Mouse (Mus musculus) liver, embryonic 14.5 days (tissue): ENCODE measurements at regions not wholly inside any gene's neighbourhood (a gene's known extent, or its start where the extent isn't known, plus 50 kb on each side); places are given as distances from the start of the nearest gene placed in this dataset.

ENCODE experiments used
- ATAC-seq: fragments of 200-750 bp; cut with Nextera tagmentation; 2 replicates; pipeline ENCODE4 v1.8.0; 2017; ENCODE audit warnings: moderate number of reproducible peaks, mild to moderate bottlenecking, moderate library complexity; ENCODE audit not compliant: insufficient read depth
- DNase-seq, 3 experiments: peaks; one replicate each; pipeline ENCODE4 v3.0.0-alpha.2; 2012 to 2013; ENCODE audit warnings: low read depth in 3 of 3, low spot score in 3 of 3
- H3K27ac ChIP-seq: fragments of 300-500 bp; sonication (generic); 2 replicates; pipeline ENCODE4 v1.5.1; 2014; ENCODE audit warnings: moderate library complexity, mild to moderate bottlenecking, control low read depth, inconsistent platforms
- H3K27me3 ChIP-seq: fragments of 300-500 bp; sonication (generic); 2 replicates; pipeline ENCODE4 v1.6.1; 2014; ENCODE audit warnings: mild to moderate bottlenecking, low read length, moderate library complexity; ENCODE audit not compliant: control insufficient read depth, insufficient read depth
- H3K36me3 ChIP-seq: fragments of 300-500 bp; sonication (generic); replicated peaks from 2 replicates; pipeline ENCODE4 v1.6.1; 2014; ENCODE audit warnings: low read depth; ENCODE audit not compliant: control insufficient read depth, insufficient read depth
- H3K4me1 ChIP-seq, 2 experiments: fragments of 200-500 bp in 1 of 2; fragments of 300-500 bp in 1 of 2; sonication (generic) in 1 of 2; replicated peaks; 2 replicates each; pipeline ENCODE4 v1.6.1; 2012 to 2014; ENCODE audit warnings: antibody characterized with exemption in 1 of 2, inconsistent platforms in 1 of 2, low read length in 1 of 2; ENCODE audit not compliant: control insufficient read depth in 2 of 2, insufficient read depth in 2 of 2
- H3K4me2 ChIP-seq: fragments of 300-500 bp; sonication (generic); 2 replicates; pipeline ENCODE4 v1.6.1; 2014; ENCODE audit warnings: low read depth, mild to moderate bottlenecking, control low read depth, moderate library complexity
- H3K4me3 ChIP-seq, 2 experiments: fragments of 200-500 bp in 1 of 2; fragments of 300-500 bp in 1 of 2; sonication (generic) in 1 of 2; 2 replicates each; pipeline ENCODE4 v1.5.1; 2012 to 2014; ENCODE audit warnings: low read depth in 2 of 2, low read length in 2 of 2, mild to moderate bottlenecking in 2 of 2, control low read depth in 1 of 2, inconsistent platforms in 1 of 2, moderate library complexity in 1 of 2; ENCODE audit not compliant: insufficient read depth in 1 of 2
- H3K9ac ChIP-seq: fragments of 300-500 bp; sonication (generic); replicated peaks from 2 replicates; pipeline ENCODE4 v1.6.1; 2014; ENCODE audit warnings: mild to moderate bottlenecking, control low read depth, moderate library complexity
- H3K9me3 ChIP-seq: fragments of 300-500 bp; sonication (generic); 2 replicates; pipeline ENCODE4 v1.6.1; 2016; ENCODE audit warnings: low read length, mixed read lengths; ENCODE audit not compliant: control insufficient read depth
- CTCF ChIP-seq: IDR thresholded peaks from 2 replicates; pipeline ENCODE4 v1.5.1; 2016; ENCODE audit warnings: antibody characterized with exemption, low read depth, control low read depth
- EP300 ChIP-seq: IDR thresholded peaks from 2 replicates; pipeline ENCODE4 v1.6.1; 2016; ENCODE audit warnings: antibody characterized with exemption, low read depth
- WGBS: fragments of 180-500 bp; shearing (Covaris S2); extraction: QIAGEN DNeasy Blood & Tissue Kit; methylation state at CpG from one replicate; pipeline ENCODE4 v1.1.7; 2014; ENCODE audit not compliant: insufficient replicate concordance; 5-methylcytosine and 5-hydroxymethylcytosine counted together

DNA sequence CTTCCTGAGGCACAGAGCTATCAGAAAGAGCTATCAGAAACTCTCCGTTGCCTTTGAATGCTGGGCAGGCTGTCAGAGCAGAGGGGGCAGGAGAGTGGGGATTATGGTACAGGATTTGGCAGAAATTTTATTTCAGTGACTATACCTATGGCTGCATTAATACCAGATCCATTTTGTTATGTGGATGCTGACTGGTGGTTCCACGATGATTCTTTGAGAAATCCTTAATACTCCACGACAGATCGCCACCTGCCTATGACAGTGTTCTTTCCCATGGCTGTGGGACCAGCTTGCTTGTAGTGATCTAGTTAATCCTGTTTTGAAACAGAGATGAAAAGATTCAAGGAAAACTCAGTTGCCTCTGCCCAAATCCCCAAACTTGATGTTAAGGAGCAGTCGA is 255.6 kb downstream of the Tmem38b start:
- TF ChIP-seq CTCF (no peak), EP300 (no peak)
- DNase-seq (no peak), ATAC-seq (no peak)
- no peak overlapping the region for H3K27ac ChIP-seq
- H3K36me3 ChIP-seq, result no peaks in the 10 kb centered on the region
- no peak overlapping the region for H3K4me3 ChIP-seq
- no peak overlapping the region for H3K9ac ChIP-seq
- H3K27me3 ChIP-seq, result no peaks in the 10 kb centered on the region
- H3K9me3 ChIP-seq, result no peaks in the 10 kb centered on the region
- no peaks in the 10 kb centered on the region for H3K4me1 ChIP-seq
- H3K4me2 ChIP-seq, result no peak overlapping the region
- WGBS, result 72% methylated on average over 5 of the region's 5 CpGs

GRCm38 (mm10) chr4:54084747-54085146 is 258.9 kb downstream of the Tmem38b start:
- whole genome bisulfite sequencing, result 77% methylated on average over 6 of the region's 6 CpGs
- no peak for ATAC-seq

DNA sequence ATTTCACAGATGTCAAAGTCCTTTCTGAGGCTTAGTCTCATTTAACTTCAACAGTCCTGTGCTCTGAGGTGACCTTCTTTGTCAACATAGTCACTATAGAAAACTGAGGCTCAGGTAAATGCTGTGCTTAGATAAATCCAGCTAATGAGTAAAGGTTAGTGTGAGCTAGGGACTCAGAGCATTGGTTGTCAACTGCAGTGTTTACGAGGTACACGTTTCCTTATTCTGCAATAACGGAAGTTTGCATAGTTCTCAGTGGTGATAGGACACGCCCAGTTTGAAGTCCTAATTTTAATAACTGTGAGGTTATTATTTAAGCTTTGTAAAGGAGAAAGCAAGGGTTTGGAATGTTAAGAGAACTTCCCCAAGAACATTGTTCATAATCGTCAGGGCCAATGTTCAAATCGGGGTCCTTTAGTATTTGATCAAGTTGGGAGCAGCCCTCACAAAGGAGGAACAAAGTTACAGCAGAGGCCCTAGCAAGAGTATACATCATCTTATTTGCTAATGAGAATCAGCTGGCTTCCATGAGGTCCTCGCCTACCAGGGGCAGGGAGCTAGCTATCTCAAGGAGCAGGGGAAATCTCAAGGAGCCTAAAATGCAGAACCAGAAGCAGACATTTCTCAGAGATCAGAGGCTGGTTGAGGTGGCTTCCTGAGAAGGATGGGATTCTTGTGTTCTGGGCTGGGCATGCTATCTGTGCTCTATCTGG is 268.6 kb downstream of the Tmem38b start:
- Histone ChIP-seq H3K4me1 (no peaks in the 10 kb centered on the region), H3K9me3 (no peaks in the 10 kb centered on the region), H3K27ac (no peak overlapping the region), H3K4me3 (no peak overlapping the region), H3K4me2 (no peak overlapping the region), H3K36me3 (no peaks in the 10 kb centered on the region), H3K27me3 (no peaks in the 10 kb centered on the region), H3K9ac (no peak overlapping the region)
- DNase-seq (no peak), ATAC-seq (no peak)
- no peak for TF ChIP-seq CTCF
- no peak for TF ChIP-seq EP300
- 53% methylated on average over 7 of the region's 7 CpGs for WGBS

More at GRCm38 (mm10) chr4:54084747-54085146, 258.9 kb downstream of the Tmem38b start:
- Histone ChIP-seq H3K36me3 (no peaks in the 10 kb centered on the region), H3K9ac (no peak overlapping the region), H3K4me1 (no peaks in the 10 kb centered on the region), H3K4me2 (no peak overlapping the region), H3K4me3 (no peak overlapping the region), H3K27ac (no peak overlapping the region), H3K9me3 (no peaks in the 10 kb centered on the region), H3K27me3 (no peaks in the 10 kb centered on the region)
- no peak for DNase-seq
- no peak for TF ChIP-seq CTCF

GRCm38 (mm10) chr4:54095200-54095930 is 269.5 kb downstream of the Tmem38b start:
- DNase-seq (no peak), ATAC-seq (no peak)
- Histone ChIP-seq H3K4me2 (no peak overlapping the region), H3K4me3 (no peak overlapping the region), H3K9ac (no peak overlapping the region), H3K9me3 (no peaks in the 10 kb centered on the region), H3K4me1 (no peaks in the 10 kb centered on the region), H3K36me3 (no peaks in the 10 kb centered on the region), H3K27me3 (no peaks in the 10 kb centered on the region), H3K27ac (no peak overlapping the region)
- WGBS, result 47% methylated on average over 4 of the region's 4 CpGs
- TF ChIP-seq CTCF (no peak), EP300 (no peak)

DNA sequence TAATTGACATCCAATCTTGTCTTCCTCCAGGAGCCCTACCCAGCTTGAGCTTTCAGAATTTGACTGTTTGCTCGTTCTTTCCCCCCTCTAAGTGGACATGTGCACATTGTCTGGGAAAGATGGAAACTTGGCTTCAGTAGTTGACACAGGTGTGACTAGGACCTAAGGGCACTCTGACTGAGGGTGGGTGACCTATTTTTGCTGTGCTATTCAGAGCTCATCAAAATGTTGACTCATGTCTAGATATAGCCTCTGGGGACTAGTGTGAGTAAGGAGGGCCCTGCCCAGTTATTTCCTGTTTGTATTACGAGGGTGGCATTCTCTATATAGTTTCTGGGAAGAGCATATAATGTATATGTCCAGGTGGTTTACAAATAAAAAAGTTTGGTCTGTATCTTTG is 271.7 kb downstream of the Tmem38b start:
- Histone ChIP-seq H3K9ac (no peak overlapping the region), H3K9me3 (no peaks in the 10 kb centered on the region), H3K27me3 (no peaks in the 10 kb centered on the region), H3K4me2 (no peak overlapping the region), H3K36me3 (no peaks in the 10 kb centered on the region), H3K4me1 (no peaks in the 10 kb centered on the region), H3K27ac (no peak overlapping the region), H3K4me3 (no peak overlapping the region)
- WGBS, result 38% methylated on average over 2 of the region's 2 CpGs
- no peak for DNase-seq
- TF ChIP-seq CTCF, result no peak
- no peak for TF ChIP-seq EP300
- no peak for ATAC-seq
